Mouse (Mus musculus): Measurements from ENCODE around the gene Tab1.

DNA sequence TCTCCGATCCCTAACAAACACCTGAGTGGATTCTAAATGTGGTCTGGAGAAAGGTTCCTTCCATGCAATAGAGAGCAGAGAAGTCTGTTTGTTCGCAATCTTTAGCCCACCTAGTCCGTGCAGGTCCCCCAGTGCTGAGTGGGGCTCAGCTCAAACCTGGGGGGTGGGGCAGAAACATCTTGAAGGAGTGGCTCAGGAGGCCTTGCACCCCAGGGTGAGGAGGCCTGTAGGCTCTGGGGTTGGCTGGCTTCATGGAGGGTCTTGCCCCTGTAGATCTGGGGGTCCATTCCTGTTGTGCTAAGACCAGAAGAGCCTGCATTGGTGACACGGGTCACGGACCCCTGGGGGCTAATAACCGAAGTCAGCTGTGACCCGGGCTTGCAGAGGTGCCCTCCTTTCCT is 40.9 kb upstream of the Tab1 start:
- TF ChIP-seq CTCF (IDR thresholded peaks at IDR 0.05; ENCODE audit: borderline replicate concordance, control insufficient read depth, extremely low read depth, insufficient read depth, low read length, poor library complexity): no peak
- TF ChIP-seq POLR2A (IDR thresholded peaks at IDR 0.05; ENCODE audit: control insufficient read depth, extremely low read depth, insufficient read depth, low read length, poor library complexity): no peak

Measured in thymus, adult 2 months (tissue).